Mouse (Mus musculus) lung, postnatal 0 days (tissue): ENCODE results near the gene Rec114. TPM values are rescaled to one million over a fixed set of nuclear protein-coding genes. Genes with fewer than 3 reads are reported as not detected.

Experiments used
- ATAC-seq: fragments of 200-750 bp; cut with Nextera tagmentation; 2 replicates; pipeline ENCODE4 v1.8.0; 2017; ENCODE audit warnings: moderate library complexity
- DNase-seq: peaks from one replicate; pipeline ENCODE4 v3.0.0-alpha.2; 2016; ENCODE audit warnings: low spot score
- H3K27ac ChIP-seq: fragments of 300-500 bp; sonication (generic); 2 replicates; pipeline ENCODE4 v1.5.1; 2014; ENCODE audit warnings: antibody characterized with exemption, mild to moderate bottlenecking, low read length, mixed read lengths
- H3K27me3 ChIP-seq: fragments of 300-500 bp; sonication (generic); replicated peaks from 2 replicates; pipeline ENCODE4 v1.6.1; 2014; ENCODE audit warnings: low read length, mixed read lengths; ENCODE audit not compliant: insufficient read depth
- H3K36me3 ChIP-seq: fragments of 300-500 bp; sonication (generic); 2 replicates; pipeline ENCODE4 v1.6.1; 2014; ENCODE audit warnings: low read length, mixed read lengths; ENCODE audit not compliant: insufficient read depth
- H3K4me1 ChIP-seq: fragments of 300-500 bp; sonication (generic); 2 replicates; pipeline ENCODE4 v1.6.1; 2014; ENCODE audit warnings: antibody characterized with exemption, low read depth, low read length, mixed read lengths; ENCODE audit not compliant: insufficient read depth
- H3K4me2 ChIP-seq: fragments of 300-500 bp; sonication (generic); replicated peaks from 2 replicates; pipeline ENCODE4 v1.6.1; 2014; ENCODE audit warnings: low read depth, mild to moderate bottlenecking, low read length, moderate library complexity, mixed read lengths
- H3K4me3 ChIP-seq: fragments of 300-500 bp; sonication (generic); 2 replicates; pipeline ENCODE4 v1.5.1; 2014; ENCODE audit warnings: low read depth, low read length
- H3K9ac ChIP-seq: fragments of 300-500 bp; sonication (generic); replicated peaks from 2 replicates; pipeline ENCODE4 v1.6.1; 2014; ENCODE audit warnings: low read depth, mild to moderate bottlenecking
- H3K9me3 ChIP-seq: fragments of 300-500 bp; sonication (generic); 2 replicates; pipeline ENCODE4 v1.6.1; 2016; ENCODE audit warnings: low read length, mixed read lengths
- CTCF ChIP-seq: IDR thresholded peaks from 2 replicates; pipeline ENCODE4 v1.5.1; 2016; ENCODE audit warnings: antibody characterized with exemption, mild to moderate bottlenecking
- EP300 ChIP-seq: IDR thresholded peaks from 2 replicates; pipeline ENCODE4 v1.6.1; 2016; ENCODE audit warnings: antibody characterized with exemption, mild to moderate bottlenecking, control low read depth
- WGBS: fragments of 180-500 bp; shearing (Covaris S2); extraction: QIAGEN DNeasy Blood & Tissue Kit; methylation state at CpG from one replicate; pipeline ENCODE4 v1.1.7; 2014; 5-methylcytosine and 5-hydroxymethylcytosine counted together
- polyA plus RNA-seq: library from polyadenylated mRNA; unstranded; fragments of >200 nt; fragmentation: Nextera tagmentation; extraction: Ambion mirVana; gene quantifications from 2 replicates; pipeline ENCODE4 v1.2.1, GENCODE M21; 2015

Gene Rec114
- polyA plus RNA-seq, 1 experiment from 2014 or later: 5.0 TPM

- no peak for TF ChIP-seq EP300
- no peak for TF ChIP-seq CTCF
- Histone ChIP-seq H3K27me3 (no peaks in the 10 kb centered on the region), H3K4me1 (no peaks in the 10 kb centered on the region), H3K9me3 (no peaks in the 10 kb centered on the region), H3K9ac (no peak overlapping the region), H3K36me3 (no peaks in the 10 kb centered on the region), H3K27ac (no peak overlapping the region), H3K4me3 (no peak overlapping the region), H3K4me2 (no peak overlapping the region)
- WGBS: 75% methylated on average over 11 of the region's 11 CpGs
- ATAC-seq (no peak), DNase-seq (no peak)
Measured at GRCm38 (mm10) chr9:58707796-58708195, 36.0 kb downstream of the Rec114 start.

GRCm38 (mm10) chr9:58706024-58706423 lies 37.7 kb downstream of the Rec114 start:
- Histone ChIP-seq H3K27ac (no peak overlapping the region), H3K4me3 (no peak overlapping the region), H3K36me3 (no peaks in the 10 kb centered on the region), H3K4me1 (no peaks in the 10 kb centered on the region), H3K4me2 (no peak overlapping the region), H3K9ac (no peak overlapping the region), H3K27me3 (no peaks in the 10 kb centered on the region), H3K9me3 (no peaks in the 10 kb centered on the region)
- DNase-seq: no peak
- 66% methylated on average over 7 of the region's 7 CpGs for WGBS
- ATAC-seq: no peak
- no peak for TF ChIP-seq CTCF
- no peak for TF ChIP-seq EP300

- TF ChIP-seq CTCF: no peak
- no peak for TF ChIP-seq EP300
- H3K27me3 ChIP-seq: no peaks in the 10 kb centered on the region
- no peak for ATAC-seq
- 68% methylated on average over 7 of the region's 7 CpGs for WGBS
- DNase-seq: no peak
- no peak overlapping the region for H3K4me2 ChIP-seq
- H3K9ac ChIP-seq: no peak overlapping the region
- H3K4me1 ChIP-seq: no peaks in the 10 kb centered on the region
- H3K4me3 ChIP-seq: no peak overlapping the region
- no peaks in the 10 kb centered on the region for H3K9me3 ChIP-seq
- H3K36me3 ChIP-seq: no peaks in the 10 kb centered on the region
- no peak overlapping the region for H3K27ac ChIP-seq
Measured at GRCm38 (mm10) chr9:58703766-58704165, 40.0 kb downstream of the Rec114 start.

GRCm38 (mm10) chr9:58701751-58702150 lies 42.0 kb downstream of the Rec114 start:
- TF ChIP-seq EP300 (no peak), CTCF (no peak)
- WGBS: 64% methylated on average over 2 of the region's 2 CpGs

GRCm38 (mm10) chr9:58698486-58698885 lies 45.3 kb downstream of the Rec114 start:
- no peaks in the 10 kb centered on the region for H3K36me3 ChIP-seq
- H3K4me3 ChIP-seq: no peak overlapping the region
- H3K27ac ChIP-seq: no peak overlapping the region
- no peak overlapping the region for H3K9ac ChIP-seq
- no peak for ATAC-seq
- no peaks in the 10 kb centered on the region for H3K9me3 ChIP-seq
- WGBS: 92% methylated on average over 2 of the region's 2 CpGs
- no peak overlapping the region for H3K4me2 ChIP-seq
- no peaks in the 10 kb centered on the region for H3K4me1 ChIP-seq
- H3K27me3 ChIP-seq: no peaks in the 10 kb centered on the region
- no peak for DNase-seq
- TF ChIP-seq EP300: no peak

More at GRCm38 (mm10) chr9:58701751-58702150, 42.0 kb downstream of the Rec114 start:
- Histone ChIP-seq H3K4me3 (no peak overlapping the region), H3K4me2 (no peak overlapping the region), H3K9ac (no peak overlapping the region), H3K27ac (no peak overlapping the region), H3K9me3 (no peaks in the 10 kb centered on the region), H3K36me3 (no peaks in the 10 kb centered on the region), H3K4me1 (no peaks in the 10 kb centered on the region), H3K27me3 (no peaks in the 10 kb centered on the region)
- no peak for DNase-seq
- ATAC-seq: no peak

GRCm38 (mm10) chr9:58691471-58691870 lies 52.3 kb downstream of the Rec114 start:
- WGBS: 77% methylated on average over 7 of the region's 7 CpGs
- Histone ChIP-seq H3K27ac (no peak overlapping the region), H3K4me2 (no peak overlapping the region), H3K4me3 (no peak overlapping the region), H3K36me3 (no peaks in the 10 kb centered on the region), H3K27me3 (no peaks in the 10 kb centered on the region), H3K9ac (no peak overlapping the region), H3K4me1 (no peaks in the 10 kb centered on the region), H3K9me3 (no peaks in the 10 kb centered on the region)
- no peak for TF ChIP-seq EP300
- no peak for TF ChIP-seq CTCF
- DNase-seq: no peak
- no peak for ATAC-seq

GRCm38 (mm10) chr9:58690701-58691100 lies 53.1 kb downstream of the Rec114 start:
- ATAC-seq (no peak), DNase-seq (no peak)
- no peaks in the 10 kb centered on the region for H3K27me3 ChIP-seq
- H3K9me3 ChIP-seq: no peaks in the 10 kb centered on the region
- H3K4me3 ChIP-seq: no peak overlapping the region
- H3K4me1 ChIP-seq: no peaks in the 10 kb centered on the region
- WGBS: 69% methylated on average over 4 of the region's 4 CpGs
- no peak overlapping the region for H3K4me2 ChIP-seq
- TF ChIP-seq EP300: no peak
- no peaks in the 10 kb centered on the region for H3K36me3 ChIP-seq
- no peak overlapping the region for H3K27ac ChIP-seq
- H3K9ac ChIP-seq: no peak overlapping the region
